In genomic region chr7:84231396-84231795, GRCm38 (mm10) we compare ENCODE assay signal across 22 mouse cellular contexts.
"Had no signal": no experiment of that assay in that cellular context is flagged by ENCODE, and none has a peak within 500 bp of the region (broad histone marks: within the 10 kb centered on the region; RNA-seq: fewer than 3 reads in every experiment).

No protein-coding gene starts in this region.

- H3K9me3 ChIP-seq: limb, embryonic 12.5 days; limb, embryonic 15.5 days; liver, embryonic 12.5 days; liver, embryonic 15.5 days; lung, embryonic 15.5 days; midbrain, embryonic 12.5 days; midbrain, embryonic 15.5 days; neural tube, embryonic 12.5 days; neural tube, embryonic 15.5 days; stomach, embryonic 15.5 days had no signal

- H3K27me3 ChIP-seq: limb, embryonic 12.5 days; limb, embryonic 15.5 days; liver, embryonic 12.5 days; liver, embryonic 15.5 days; lung, embryonic 15.5 days; midbrain, embryonic 12.5 days; midbrain, embryonic 15.5 days; neural tube, embryonic 12.5 days; neural tube, embryonic 15.5 days; stomach, embryonic 15.5 days had no signal

- H3K9ac ChIP-seq: limb, embryonic 12.5 days; limb, embryonic 15.5 days; liver, embryonic 12.5 days; liver, embryonic 15.5 days; lung, embryonic 15.5 days; midbrain, embryonic 12.5 days; midbrain, embryonic 15.5 days; neural tube, embryonic 12.5 days; neural tube, embryonic 15.5 days; stomach, embryonic 15.5 days had no signal

- H3K4me2 ChIP-seq: limb, embryonic 12.5 days; limb, embryonic 15.5 days; liver, embryonic 12.5 days; liver, embryonic 15.5 days; lung, embryonic 15.5 days; midbrain, embryonic 12.5 days; midbrain, embryonic 15.5 days; neural tube, embryonic 12.5 days; neural tube, embryonic 15.5 days; stomach, embryonic 15.5 days had no signal

- ATAC-seq: liver, embryonic 12.5 days; midbrain, embryonic 15.5 days had no signal

- H3K36me3 ChIP-seq: limb, embryonic 12.5 days; limb, embryonic 15.5 days; liver, embryonic 12.5 days; liver, embryonic 15.5 days; lung, embryonic 15.5 days; midbrain, embryonic 12.5 days; midbrain, embryonic 15.5 days; neural tube, embryonic 12.5 days; neural tube, embryonic 15.5 days; stomach, embryonic 15.5 days had no signal

- DNase-seq: kidney, adult 2 months; kidney, postnatal 10 days; kidney, postnatal 36 days; layer of hippocampus, postnatal 36 days; lung, adult 18-20 months; lung, postnatal 14 days; retina, postnatal 1 day; right cerebral cortex, postnatal 25 days; spleen, adult 18-20 months; thymus, postnatal 25 days had no signal

- H3K4me1 ChIP-seq: limb, embryonic 12.5 days; liver, embryonic 12.5 days; liver, embryonic 15.5 days; lung, embryonic 15.5 days; midbrain, embryonic 12.5 days; midbrain, embryonic 15.5 days; neural tube, embryonic 12.5 days; neural tube, embryonic 15.5 days; stomach, embryonic 15.5 days had no signal

- H3K4me3 ChIP-seq: left cerebral cortex, adult 2 months; limb, embryonic 12.5 days; limb, embryonic 15.5 days; liver, embryonic 12.5 days; liver, embryonic 15.5 days; lung, embryonic 15.5 days; midbrain, embryonic 12.5 days; midbrain, embryonic 15.5 days; neural tube, embryonic 12.5 days; neural tube, embryonic 15.5 days; stomach, embryonic 15.5 days had no signal

- H3K27ac ChIP-seq: left cerebral cortex, adult 2 months; limb, embryonic 12.5 days; limb, embryonic 15.5 days; liver, embryonic 12.5 days; liver, embryonic 15.5 days; lung, embryonic 15.5 days; macrophage; midbrain, embryonic 12.5 days; midbrain, embryonic 15.5 days; neural tube, embryonic 12.5 days; neural tube, embryonic 15.5 days; stomach, embryonic 15.5 days had no signal
